Mouse (Mus musculus): ENCODE data around the gene Lrch1.

Gene Lrch1

DNA sequence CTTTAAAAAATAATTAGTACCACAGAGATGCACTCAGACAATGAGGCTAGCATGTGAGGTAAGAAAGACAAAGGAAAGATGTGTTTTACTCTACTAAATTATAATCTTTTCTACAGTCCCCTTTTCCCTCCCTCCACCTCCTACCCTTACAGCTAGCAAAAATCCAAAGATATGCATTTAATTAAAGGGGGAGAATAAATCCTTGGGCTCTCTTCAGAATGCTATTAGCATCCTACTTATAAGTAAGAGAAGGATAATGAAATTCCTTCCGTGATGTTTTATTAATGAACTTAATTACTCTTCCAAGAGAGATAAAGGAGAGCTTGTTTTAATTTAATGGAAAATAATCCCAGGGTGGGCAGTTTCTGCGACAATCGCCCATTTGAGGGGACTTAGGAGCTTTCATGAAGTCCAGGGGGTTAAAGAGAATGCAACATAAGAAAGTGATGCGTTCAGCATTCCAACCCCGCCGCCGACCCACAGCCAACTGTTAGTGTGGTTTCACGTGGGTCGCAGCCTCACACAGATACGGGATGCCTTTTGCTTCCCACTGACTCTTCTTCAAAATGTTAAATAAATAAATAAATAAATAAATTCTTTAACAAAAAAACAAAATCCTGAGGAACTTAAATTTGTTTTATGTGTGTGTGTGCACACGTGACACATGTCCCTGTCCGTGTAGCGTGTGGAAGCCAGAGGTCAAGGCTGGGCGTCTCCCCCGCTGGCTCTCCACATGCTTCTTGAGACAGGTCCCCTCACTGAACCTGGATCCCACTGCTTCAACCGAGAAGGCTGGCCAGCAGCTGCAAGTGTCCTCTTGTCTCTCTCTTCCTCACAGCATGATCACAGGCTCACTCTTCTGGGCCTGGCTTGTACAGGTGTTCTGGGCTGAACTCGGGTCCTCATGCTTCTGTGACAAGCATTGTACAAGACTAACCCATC, 132.6 kb downstream of the Lrch1 start:
- DNase-seq (ENCODE audit: low spot score in 2 of 2) = no peak

GRCm38 (mm10) chr14:74811617-74812016, 136.1 kb downstream of the Lrch1 start:
- DNase-seq (ENCODE audit: low spot score in 2 of 2) = no peak

GRCm38 (mm10) chr14:74801961-74802360, 145.7 kb downstream of the Lrch1 start:
- DNase-seq (ENCODE audit: low spot score in 2 of 2) = no peak

- no peak for DNase-seq (ENCODE audit: low spot score in 2 of 2)
These were observed 149.4 kb downstream of the Lrch1 start for GRCm38 (mm10) chr14:74798063-74798890.

GRCm38 (mm10) chr14:74797386-74798062, 150.2 kb downstream of the Lrch1 start:
- no peak for DNase-seq (ENCODE audit: low spot score in 2 of 2)

GRCm38 (mm10) chr14:74794931-74795330, 152.7 kb downstream of the Lrch1 start:
- no peak for DNase-seq (ENCODE audit: low spot score in 2 of 2)

- no peak for DNase-seq (ENCODE audit: low spot score in 2 of 2)
These were observed 154.9 kb downstream of the Lrch1 start for GRCm38 (mm10) chr14:74792793-74793192.

DNA sequence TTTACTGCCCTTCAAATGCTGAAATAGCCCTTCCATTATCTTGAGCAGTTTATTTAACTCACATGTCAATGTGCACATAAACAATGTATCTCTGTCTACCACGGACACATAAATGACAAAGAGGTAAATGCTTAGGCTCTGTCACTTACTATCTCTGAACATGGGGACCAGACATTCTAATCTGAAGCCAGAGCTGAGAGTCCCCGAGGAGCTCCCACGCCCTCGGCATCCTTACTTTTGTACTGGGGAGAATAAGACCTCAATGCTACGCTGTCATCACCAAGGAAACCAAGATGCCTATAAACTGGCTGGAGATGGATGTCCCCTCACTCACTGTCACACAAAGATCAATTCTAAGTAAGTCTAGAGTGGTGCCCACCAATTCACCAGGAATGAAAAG, 157.1 kb downstream of the Lrch1 start:
- no peak for DNase-seq (ENCODE audit: low spot score in 2 of 2)

DNA sequence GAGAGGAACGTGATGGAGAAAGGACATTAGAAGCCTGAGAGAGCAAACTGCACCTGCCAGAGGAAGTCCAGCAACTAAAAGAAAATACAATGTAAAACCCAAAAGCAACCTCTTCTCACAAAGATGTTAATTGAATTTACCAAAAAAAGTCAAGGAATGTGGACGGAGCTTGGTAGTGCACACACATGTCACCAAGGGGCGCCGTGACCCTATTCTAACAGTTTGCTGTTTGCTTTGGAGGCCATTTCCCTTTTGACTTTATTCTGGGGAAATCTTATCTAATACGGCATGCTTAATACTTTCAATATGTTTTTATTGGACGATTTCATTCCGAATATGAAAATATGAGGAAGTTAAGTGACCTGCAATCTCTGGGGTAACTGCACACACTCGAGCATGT, 158.9 kb downstream of the Lrch1 start:
- no peak for DNase-seq (ENCODE audit: low spot score in 2 of 2)

DNA sequence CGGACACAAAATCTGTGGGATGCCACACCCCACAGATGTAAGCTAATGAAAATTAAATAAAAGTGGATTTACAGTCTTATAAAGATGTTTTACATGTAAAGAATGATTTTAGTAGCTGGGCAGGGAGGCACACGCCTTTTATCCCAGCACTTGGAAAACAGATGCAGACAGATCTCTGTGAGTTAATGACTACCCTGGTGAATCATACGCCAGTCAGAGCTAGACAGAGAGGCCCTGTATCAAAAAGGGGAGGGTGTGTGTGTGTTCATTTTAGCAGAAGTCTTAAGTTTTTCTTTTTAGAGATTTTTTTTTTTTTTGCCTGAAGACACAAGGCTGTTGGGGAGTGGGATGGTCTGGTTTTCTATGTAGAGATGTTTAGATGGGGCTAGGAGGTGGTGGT, 160.0 kb downstream of the Lrch1 start:
- no peak for DNase-seq (ENCODE audit: low spot score in 2 of 2)

DNA sequence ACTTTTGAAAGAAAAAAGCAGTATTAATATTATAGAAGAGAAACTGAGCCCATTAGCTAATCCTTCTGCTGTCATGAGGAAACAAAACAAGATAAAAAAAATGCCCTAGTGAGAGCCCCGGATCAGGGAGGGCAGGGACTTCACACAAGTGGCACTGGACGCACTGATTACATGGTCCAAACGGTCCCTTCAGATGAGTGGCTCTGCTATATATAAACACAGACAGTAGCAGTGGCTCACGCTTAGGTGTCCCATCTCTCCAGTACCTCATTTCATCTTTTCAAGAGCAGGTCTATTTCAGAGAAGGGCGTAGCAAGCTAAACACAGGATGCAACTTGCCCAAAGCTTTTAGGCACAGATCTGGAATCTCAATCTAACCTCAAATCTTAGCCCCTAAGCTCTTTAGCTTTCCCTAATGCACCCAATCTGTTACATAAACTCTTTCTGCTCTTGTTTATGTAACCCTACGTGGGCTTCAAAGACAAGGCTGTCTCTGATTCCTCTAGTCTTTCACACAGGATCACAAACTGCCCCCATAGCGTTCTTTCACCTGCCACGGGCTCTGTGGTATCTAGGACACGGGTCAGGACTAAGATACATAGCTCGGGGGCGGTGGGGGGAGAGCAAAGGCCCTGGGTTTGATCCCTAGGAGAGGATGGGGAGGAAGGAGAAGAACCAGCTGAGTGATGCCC, 163.3 kb downstream of the Lrch1 start:
- DNase-seq (ENCODE audit: low spot score in 2 of 2) = no peak

DNA sequence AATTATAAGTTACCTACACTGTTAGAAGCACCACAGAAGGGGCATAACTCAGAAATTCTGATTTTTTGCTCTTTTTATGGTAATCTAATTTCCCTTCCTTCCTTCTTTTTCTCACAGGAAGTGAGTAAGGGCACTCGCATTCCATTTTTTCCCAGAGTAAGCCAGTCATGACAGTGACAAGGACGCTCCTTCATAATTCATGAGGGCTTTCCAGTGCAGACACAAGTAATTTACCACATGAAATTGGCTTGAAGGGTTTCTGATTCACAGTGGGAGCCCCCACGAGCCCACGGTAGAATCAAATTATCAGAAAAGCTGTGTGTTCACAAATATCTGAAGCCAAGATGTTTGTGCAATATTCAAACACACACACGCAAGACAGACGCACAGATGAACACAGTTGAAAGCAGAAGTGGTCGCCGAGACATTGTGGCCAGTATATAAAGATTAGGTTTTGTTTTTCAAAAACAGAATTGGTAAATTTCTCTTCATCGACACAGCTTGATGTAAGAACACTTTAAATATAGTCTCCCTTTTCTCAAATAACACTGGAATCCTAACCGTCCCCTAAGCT, 173.5 kb downstream of the Lrch1 start:
- no peak for DNase-seq (ENCODE audit: low spot score in 2 of 2)

DNA sequence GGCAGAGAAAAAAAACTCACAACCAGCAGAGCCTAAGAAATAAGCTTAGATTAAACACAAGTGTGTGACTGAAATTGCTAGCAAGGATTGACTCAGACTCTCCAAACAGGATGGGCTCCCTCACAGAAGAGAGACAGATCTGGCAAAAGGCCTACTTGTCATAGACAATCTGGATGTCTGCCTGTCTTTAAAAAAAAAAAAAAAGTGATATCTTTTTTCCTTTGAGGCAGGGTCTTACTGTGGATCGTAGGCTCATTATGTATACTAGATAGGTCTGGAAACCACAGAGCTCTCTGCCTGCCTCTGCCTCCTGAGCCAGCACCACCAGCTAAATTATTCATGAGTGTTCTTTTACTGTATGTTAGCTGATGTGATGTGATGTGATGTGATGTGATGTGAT, 179.8 kb downstream of the Lrch1 start:
- DNase-seq (ENCODE audit: low spot score in 2 of 2) = no peak

- DNase-seq (ENCODE audit: low spot score in 2 of 2) = peak; percentile 57 to 74
These were observed 183.3 kb downstream of the Lrch1 start for GRCm38 (mm10) chr14:74764191-74764918.

DNA sequence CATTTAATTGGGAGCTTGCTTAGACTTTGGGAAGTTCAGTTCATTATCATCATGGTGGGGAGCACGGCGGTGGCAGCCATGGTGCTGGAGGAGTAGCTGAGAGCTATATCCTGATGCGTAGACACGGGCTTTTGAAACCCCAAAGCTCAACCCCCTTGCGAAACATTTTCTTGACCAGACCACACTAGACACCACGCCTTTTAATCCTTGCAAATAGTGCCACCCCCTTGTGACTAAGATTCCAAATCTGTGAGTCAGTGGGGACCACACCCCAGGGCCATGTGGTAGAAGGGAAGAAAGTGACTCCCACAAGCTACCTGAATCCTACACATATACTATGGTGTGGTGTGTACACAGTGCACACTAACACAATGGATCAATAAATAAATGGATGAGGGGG, 210.8 kb downstream of the Lrch1 start:
- no peak for DNase-seq (ENCODE audit: low spot score in 2 of 2)

DNA sequence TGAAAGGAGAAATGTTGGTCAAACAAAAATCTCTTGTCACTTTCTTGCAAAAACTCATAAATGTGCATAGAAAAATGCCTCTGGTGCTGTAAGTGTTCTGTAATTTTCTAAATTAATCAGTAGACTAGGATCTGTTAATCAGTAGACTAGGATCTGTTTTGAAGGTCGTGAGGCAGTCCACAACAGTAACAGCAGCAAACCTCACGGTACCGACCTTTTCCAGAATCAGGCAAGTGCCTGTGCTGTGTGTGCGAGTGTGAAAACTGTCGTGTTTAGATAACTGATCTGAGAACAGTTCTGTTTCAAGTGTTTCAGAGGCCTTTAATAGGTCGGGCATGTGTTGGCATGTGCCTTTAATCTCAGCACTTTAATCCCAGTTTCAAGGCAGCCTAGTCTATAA, 212.2 kb downstream of the Lrch1 start:
- DNase-seq (ENCODE audit: low spot score in 2 of 2) = no peak

DNA sequence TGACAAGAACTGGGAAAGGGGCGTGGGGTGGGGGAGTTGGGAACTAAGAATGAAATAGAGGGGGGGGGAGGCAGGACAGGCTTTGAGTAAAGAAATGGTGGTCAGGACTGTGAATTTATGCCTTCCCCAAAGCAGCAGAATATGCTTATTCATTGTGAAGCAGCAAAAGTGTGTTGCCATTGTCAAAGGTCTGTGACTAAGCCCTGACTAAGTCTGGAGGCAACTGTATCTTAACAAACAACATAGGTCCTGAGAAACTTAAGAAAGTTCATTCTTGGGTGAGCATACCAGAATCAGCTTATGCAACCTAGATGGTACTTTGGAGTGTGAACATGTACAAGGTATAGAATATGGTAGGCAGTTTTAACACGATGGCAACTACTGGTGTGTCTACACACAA, 214.3 kb downstream of the Lrch1 start:
- no peak for DNase-seq (ENCODE audit: low spot score in 2 of 2)

GRCm38 (mm10) chr14:74732079-74732783, 215.4 kb downstream of the Lrch1 start, which contains the start of gene Esd:
TSS of gene Esd (plus strand) at chr14:74732297.
- DNase-seq (ENCODE audit: low spot score in 2 of 2) = peak; percentile 91

DNA sequence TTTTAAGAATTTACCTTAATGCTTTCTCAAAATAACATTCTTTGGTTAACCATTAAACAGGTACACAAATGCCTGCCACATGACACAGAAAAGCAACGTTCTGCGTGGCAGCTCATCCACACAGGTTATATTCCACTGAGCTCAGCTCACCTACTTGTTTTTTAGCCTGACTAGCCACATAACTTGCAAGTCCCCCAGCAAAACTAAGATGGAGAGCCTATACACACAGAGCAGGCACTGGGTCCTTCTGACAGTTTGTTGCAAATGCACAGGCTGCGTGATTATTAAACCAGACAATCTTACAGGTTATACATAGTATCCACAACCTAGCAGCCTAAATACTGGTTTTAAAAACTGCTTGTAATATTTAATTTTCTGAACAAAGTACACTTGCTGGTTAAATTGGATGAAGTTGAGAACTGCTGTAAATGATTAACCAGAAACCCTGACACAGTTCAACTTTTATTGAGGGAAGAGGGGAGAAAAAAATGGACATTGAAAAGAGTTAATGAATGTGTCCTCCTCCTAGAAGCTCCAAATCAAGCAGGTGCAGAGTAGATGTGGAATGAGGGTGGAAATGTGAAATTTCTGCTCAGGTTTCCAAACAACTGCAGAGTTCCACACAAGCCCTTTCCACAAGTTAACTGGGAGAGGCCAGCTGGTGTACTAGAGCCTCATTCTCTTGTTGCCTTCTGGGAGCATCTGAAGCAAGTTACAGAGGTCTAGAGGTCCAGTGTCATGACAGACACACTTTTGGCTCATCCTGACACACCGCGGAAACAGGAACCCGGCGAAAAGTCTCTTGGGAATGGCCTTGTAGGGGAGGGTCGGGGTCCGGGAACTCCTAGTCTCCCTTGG, 216.2 kb downstream of the Lrch1 start:
- no peak for DNase-seq (ENCODE audit: low spot score in 2 of 2)

Measured in spleen, postnatal 14 days (tissue).